Mouse (Mus musculus): ENCODE data around the gene Pigq. TPM values are rescaled to one million over a fixed set of nuclear protein-coding genes. Genes with fewer than 3 reads are reported as not detected.
A peak's percentile ranks its signal among the peaks of the same experiment; 100 is the strongest.

Pigq gene
- polyA plus RNA-seq, 1 experiment from 2014 or later: 62.7 TPM

- H3K27me3 ChIP-seq (ENCODE audit: control insufficient read depth, insufficient read depth, low read length): peaks cover 24% of the 10 kb centered on the region
- peaks cover 0 to 7% of the 10 kb centered on the region in 2 experiments; a peak in 3 of 4 replicates for H3K4me1 ChIP-seq (ENCODE audit: control insufficient read depth in 2 of 2, insufficient read depth in 2 of 2, low read length in 2 of 2)
- H3K4me2 ChIP-seq (ENCODE audit: low read length): no peak overlapping the region
- no peak for ATAC-seq (ENCODE audit: insufficient number of reproducible peaks, insufficient read depth, low FRiP score, low read depth)
- no peaks in the 10 kb centered on the region for H3K9me3 ChIP-seq (ENCODE audit: control insufficient read depth, low read length)
- H3K9ac ChIP-seq (ENCODE audit: low read length): no peak overlapping the region
- no peak overlapping the region for H3K27ac ChIP-seq (replicated peaks in 1 of 2; ENCODE audit: control insufficient read depth in 1 of 2, insufficient read depth in 1 of 2, low read depth in 2 of 2, low read length in 2 of 2)
- 72% methylated on average over 7 of the region's 7 CpGs for WGBS
- peaks cover 41% of the 10 kb centered on the region for H3K36me3 ChIP-seq (ENCODE audit: control insufficient read depth, insufficient read depth, low read length)
- no peak overlapping the region for H3K4me3 ChIP-seq (ENCODE audit: control insufficient read depth in 1 of 2, insufficient read depth in 1 of 2, low read depth in 1 of 2, low read length in 2 of 2)
These were observed 11.9 kb upstream of the Pigq start for GRCm38 (mm10) chr17:25956631-25957030.

DNA sequence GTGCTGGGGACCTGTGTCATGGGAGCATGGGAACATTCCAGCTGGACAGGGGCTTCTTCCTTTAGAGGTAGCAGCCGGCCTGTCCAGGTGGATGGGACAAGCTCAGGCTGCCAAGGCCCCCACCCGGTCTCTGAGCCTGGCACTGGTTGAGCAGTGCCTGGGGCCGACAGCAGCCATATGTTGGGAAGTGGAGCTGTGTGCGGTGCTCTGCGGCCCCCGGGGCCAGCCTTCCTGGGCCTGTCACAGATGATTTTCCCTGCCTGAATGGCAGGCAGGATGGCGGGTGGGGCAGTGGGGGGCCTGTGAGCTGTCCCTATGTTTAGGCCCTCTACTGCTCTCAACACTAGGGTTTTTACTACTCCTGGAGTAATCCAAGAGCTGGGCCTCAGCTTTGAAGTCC is 11.5 kb upstream of the Pigq start:
- peaks cover 3 to 11% of the 10 kb centered on the region in 2 experiments; a peak in 3 of 4 replicates for H3K4me1 ChIP-seq (ENCODE audit: control insufficient read depth in 2 of 2, insufficient read depth in 2 of 2, low read length in 2 of 2)
- H3K9ac ChIP-seq (ENCODE audit: low read length): no peak overlapping the region
- peaks cover 29% of the 10 kb centered on the region for H3K27me3 ChIP-seq (ENCODE audit: control insufficient read depth, insufficient read depth, low read length)
- H3K27ac ChIP-seq (replicated peaks in 1 of 2; ENCODE audit: control insufficient read depth in 1 of 2, insufficient read depth in 1 of 2, low read depth in 2 of 2, low read length in 2 of 2): no peak overlapping the region
- no peak for ATAC-seq (ENCODE audit: insufficient number of reproducible peaks, insufficient read depth, low FRiP score, low read depth)
- peaks cover 37% of the 10 kb centered on the region for H3K36me3 ChIP-seq (ENCODE audit: control insufficient read depth, insufficient read depth, low read length)
- H3K9me3 ChIP-seq (ENCODE audit: control insufficient read depth, low read length): no peaks in the 10 kb centered on the region
- H3K4me2 ChIP-seq (ENCODE audit: low read length): no peak overlapping the region
- 67% methylated on average over 7 of the region's 7 CpGs for WGBS
- no peak overlapping the region for H3K4me3 ChIP-seq (ENCODE audit: control insufficient read depth in 1 of 2, insufficient read depth in 1 of 2, low read depth in 1 of 2, low read length in 2 of 2)

GRCm38 (mm10) chr17:25955736-25956135 is 11.0 kb upstream of the Pigq start:
- Histone ChIP-seq H3K4me2 (ENCODE audit: low read length) (no peak overlapping the region), H3K27me3 (ENCODE audit: control insufficient read depth, insufficient read depth, low read length) (peaks cover 33% of the 10 kb centered on the region), H3K9ac (ENCODE audit: low read length) (no peak overlapping the region), H3K9me3 (ENCODE audit: control insufficient read depth, low read length) (no peaks in the 10 kb centered on the region), H3K27ac (replicated peaks in 1 of 2; ENCODE audit: control insufficient read depth in 1 of 2, insufficient read depth in 1 of 2, low read depth in 2 of 2, low read length in 2 of 2) (no peak overlapping the region), H3K4me1 (ENCODE audit: control insufficient read depth in 2 of 2, insufficient read depth in 2 of 2, low read length in 2 of 2) (peaks cover 5 to 13% of the 10 kb centered on the region in 2 experiments; a peak in 3 of 4 replicates), H3K4me3 (ENCODE audit: control insufficient read depth in 1 of 2, insufficient read depth in 1 of 2, low read depth in 1 of 2, low read length in 2 of 2) (no peak overlapping the region), H3K36me3 (ENCODE audit: control insufficient read depth, insufficient read depth, low read length) (peaks cover 33% of the 10 kb centered on the region)
- no peak for ATAC-seq (ENCODE audit: insufficient number of reproducible peaks, insufficient read depth, low FRiP score, low read depth)
- 54% methylated on average over 3 of the region's 3 CpGs for WGBS

DNA sequence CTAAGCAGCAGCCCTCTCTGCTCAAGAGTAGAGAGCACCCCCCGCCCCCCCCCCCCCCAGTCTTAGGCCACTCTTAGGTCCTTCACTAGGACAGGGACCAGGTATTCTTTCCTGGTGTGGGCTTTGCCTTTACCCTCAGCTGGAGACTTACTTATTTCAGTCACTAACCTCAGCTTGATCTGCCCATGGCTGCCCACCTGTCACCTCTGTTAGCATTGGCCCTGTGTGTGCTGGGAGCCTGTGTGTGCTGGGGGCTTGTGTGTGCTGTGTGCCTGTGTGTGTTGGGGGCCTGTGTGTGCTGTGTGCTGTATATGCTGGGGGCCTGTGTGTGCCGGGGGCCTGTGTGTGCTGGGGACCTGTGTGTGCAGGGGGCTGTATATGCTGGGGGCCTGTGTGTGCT is 9.9 kb upstream of the Pigq start:
- 87% methylated on average over 1 of the region's 2 CpGs for WGBS
- peaks cover 5 to 13% of the 10 kb centered on the region in 2 experiments; a peak in 3 of 4 replicates for H3K4me1 ChIP-seq (ENCODE audit: control insufficient read depth in 2 of 2, insufficient read depth in 2 of 2, low read length in 2 of 2)
- ATAC-seq (ENCODE audit: insufficient number of reproducible peaks, insufficient read depth, low FRiP score, low read depth): no peak
- H3K9me3 ChIP-seq (ENCODE audit: control insufficient read depth, low read length): no peaks in the 10 kb centered on the region
- H3K4me3 ChIP-seq (ENCODE audit: control insufficient read depth in 1 of 2, insufficient read depth in 1 of 2, low read depth in 1 of 2, low read length in 2 of 2): no peak overlapping the region
- H3K4me2 ChIP-seq (ENCODE audit: low read length): no peak overlapping the region
- no peak overlapping the region for H3K9ac ChIP-seq (ENCODE audit: low read length)
- peaks cover 44% of the 10 kb centered on the region for H3K27me3 ChIP-seq (ENCODE audit: control insufficient read depth, insufficient read depth, low read length)
- peaks cover 23% of the 10 kb centered on the region for H3K36me3 ChIP-seq (ENCODE audit: control insufficient read depth, insufficient read depth, low read length)
- no peak overlapping the region for H3K27ac ChIP-seq (replicated peaks in 1 of 2; ENCODE audit: control insufficient read depth in 1 of 2, insufficient read depth in 1 of 2, low read depth in 2 of 2, low read length in 2 of 2)

DNA sequence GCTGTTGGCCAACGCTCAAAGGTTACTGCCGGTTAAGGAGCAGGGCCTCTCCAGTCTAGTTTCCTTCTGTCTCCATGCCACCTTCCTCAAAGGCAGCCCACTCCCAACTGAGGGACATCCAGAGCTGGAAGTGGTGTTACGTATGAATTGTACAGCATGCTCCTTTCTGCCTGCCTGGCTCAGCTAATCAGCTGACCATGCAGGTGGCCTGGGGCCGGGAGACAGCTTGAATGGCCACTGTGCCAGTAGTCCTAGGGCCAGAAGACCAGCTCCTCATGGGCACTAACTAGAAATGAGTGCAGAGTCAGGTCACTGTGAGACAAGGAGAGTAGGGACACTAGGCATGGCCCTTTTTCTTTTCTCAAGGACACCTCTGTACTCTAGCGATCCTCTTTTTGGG is 8.4 kb upstream of the Pigq start:
- H3K4me3 ChIP-seq (ENCODE audit: control insufficient read depth in 1 of 2, insufficient read depth in 1 of 2, low read depth in 1 of 2, low read length in 2 of 2): no peak overlapping the region
- ATAC-seq (ENCODE audit: insufficient number of reproducible peaks, insufficient read depth, low FRiP score, low read depth): no peak
- 82% methylated on average over 5 of the region's 5 CpGs for whole genome bisulfite sequencing
- H3K9me3 ChIP-seq (ENCODE audit: control insufficient read depth, low read length): no peaks in the 10 kb centered on the region
- peaks cover 46% of the 10 kb centered on the region for H3K27me3 ChIP-seq (ENCODE audit: control insufficient read depth, insufficient read depth, low read length)
- no peak overlapping the region for H3K9ac ChIP-seq (ENCODE audit: low read length)
- peaks cover 9% of the 10 kb centered on the region; the same call in 1 of the 2 replicates for H3K36me3 ChIP-seq (ENCODE audit: control insufficient read depth, insufficient read depth, low read length)
- no peak overlapping the region for H3K4me2 ChIP-seq (ENCODE audit: low read length)
- peaks cover 5 to 13% of the 10 kb centered on the region in 2 experiments; a peak in 3 of 4 replicates for H3K4me1 ChIP-seq (ENCODE audit: control insufficient read depth in 2 of 2, insufficient read depth in 2 of 2, low read length in 2 of 2)
- no peak overlapping the region for H3K27ac ChIP-seq (replicated peaks in 1 of 2; ENCODE audit: control insufficient read depth in 1 of 2, insufficient read depth in 1 of 2, low read depth in 2 of 2, low read length in 2 of 2)

DNA sequence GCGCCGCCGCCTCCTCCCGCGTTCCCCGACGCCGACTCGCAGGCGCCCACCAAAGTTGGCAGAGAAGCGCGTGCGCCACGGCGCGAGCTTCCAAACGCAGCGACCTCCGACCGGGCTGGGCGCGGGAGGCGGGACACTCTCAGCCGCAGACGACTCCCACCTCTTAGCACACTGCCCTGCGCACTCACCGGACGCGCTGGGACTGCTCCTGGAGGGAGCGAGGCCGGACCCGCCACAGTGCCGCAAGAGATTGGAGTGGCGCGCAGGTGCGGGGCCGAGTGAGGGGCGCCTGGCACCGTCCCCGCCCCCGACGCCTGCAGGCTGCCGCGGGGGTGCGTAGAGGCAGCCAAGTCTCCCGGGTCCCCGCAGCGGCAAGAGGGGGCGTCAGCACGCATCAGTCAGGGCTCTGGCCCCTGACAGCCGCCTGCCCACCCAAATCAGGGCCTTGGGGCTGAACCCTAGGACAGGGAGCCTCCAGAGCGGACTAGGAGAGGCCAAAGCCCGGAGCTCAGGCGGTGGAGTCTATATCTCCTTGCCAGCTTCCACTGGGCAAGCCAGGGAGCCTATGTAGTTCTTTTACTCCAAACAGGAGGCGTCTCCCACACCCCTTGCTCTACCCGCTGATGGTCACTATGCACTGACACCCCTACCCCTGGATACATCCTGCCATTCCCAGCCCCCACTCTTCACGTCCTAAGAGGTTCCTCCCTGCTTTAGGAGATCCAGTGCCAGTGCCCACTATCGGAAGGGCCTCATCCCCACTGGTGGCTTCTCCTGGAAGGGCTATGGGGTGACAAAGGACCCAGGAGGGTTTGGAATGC is 7.3 kb upstream of the Pigq start, which contains the start of gene A930017K11Rik:
Gene A930017K11Rik (minus strand): TSS at position 763 of the 821 bp plus-strand sequence.
- WGBS: 1% methylated on average over 58 of the region's 58 CpGs
- Histone ChIP-seq H3K9me3 (ENCODE audit: control insufficient read depth, low read length) (no peaks in the 10 kb centered on the region), H3K27ac (replicated peaks in 1 of 2; ENCODE audit: control insufficient read depth in 1 of 2, insufficient read depth in 1 of 2, low read depth in 2 of 2, low read length in 2 of 2) (no peak within 1 kb of the TSS), H3K27me3 (ENCODE audit: control insufficient read depth, insufficient read depth, low read length) (peaks cover 46% of the 10 kb centered on the region), H3K4me3 (ENCODE audit: control insufficient read depth in 1 of 2, insufficient read depth in 1 of 2, low read depth in 1 of 2, low read length in 2 of 2) (peak within 1 kb of the TSS; percentile 36 to 47), H3K4me2 (ENCODE audit: low read length) (peak within 1 kb of the TSS; percentile 81), H3K9ac (ENCODE audit: low read length) (peak within 1 kb of the TSS; percentile 56), H3K36me3 (ENCODE audit: control insufficient read depth, insufficient read depth, low read length) (no peaks in the 10 kb centered on the region), H3K4me1 (ENCODE audit: control insufficient read depth in 2 of 2, insufficient read depth in 2 of 2, low read length in 2 of 2) (peaks cover 5 to 13% of the 10 kb centered on the region in 2 experiments; a peak in 3 of 4 replicates)
- no peak for ATAC-seq (ENCODE audit: insufficient number of reproducible peaks, insufficient read depth, low FRiP score, low read depth)

GRCm38 (mm10) chr17:25951225-25951802 is 6.6 kb upstream of the Pigq start:
- H3K27me3 ChIP-seq (ENCODE audit: control insufficient read depth, insufficient read depth, low read length): peaks cover 46% of the 10 kb centered on the region
- WGBS: 1% methylated on average over 33 of the region's 33 CpGs
- peaks cover 5 to 13% of the 10 kb centered on the region in 2 experiments; a peak in 3 of 4 replicates for H3K4me1 ChIP-seq (ENCODE audit: control insufficient read depth in 2 of 2, insufficient read depth in 2 of 2, low read length in 2 of 2)
- peak overlapping the region; percentile 81 for H3K4me2 ChIP-seq (ENCODE audit: low read length)
- no peaks in the 10 kb centered on the region for H3K36me3 ChIP-seq (ENCODE audit: control insufficient read depth, insufficient read depth, low read length)
- H3K27ac ChIP-seq (replicated peaks in 1 of 2; ENCODE audit: control insufficient read depth in 1 of 2, insufficient read depth in 1 of 2, low read depth in 2 of 2, low read length in 2 of 2): no peak overlapping the region
- H3K4me3 ChIP-seq (ENCODE audit: control insufficient read depth in 1 of 2, insufficient read depth in 1 of 2, low read depth in 1 of 2, low read length in 2 of 2): peak overlapping the region; percentile 36 to 47
- no peaks in the 10 kb centered on the region for H3K9me3 ChIP-seq (ENCODE audit: control insufficient read depth, low read length)
- peak overlapping the region; percentile 56 for H3K9ac ChIP-seq (ENCODE audit: low read length)
- ATAC-seq (ENCODE audit: insufficient number of reproducible peaks, insufficient read depth, low FRiP score, low read depth): no peak
